Mouse (Mus musculus) ES-E14 (cell line): ENCODE measurements around the gene Mctp2. TPM values are rescaled to one million over a fixed set of nuclear protein-coding genes. Genes with fewer than 3 reads are reported as not detected.

ENCODE experiments used
- DNase-seq: peaks from one replicate; pipeline ENCODE4 v3.0.0-alpha.2; 2013; ENCODE audit warnings: low read depth, low spot score
- H3K27ac ChIP-seq: 2 replicates; pipeline ENCODE4 v1.5.1; 2012; ENCODE audit warnings: low read depth, mild to moderate bottlenecking, low read length, moderate library complexity, mixed read lengths; ENCODE audit not compliant: poor library complexity, insufficient read depth, severe bottlenecking
- H3K36me3 ChIP-seq: 2 replicates; pipeline ENCODE4 v1.6.1; 2012; ENCODE audit warnings: mild to moderate bottlenecking, low read length, moderate library complexity, mixed read lengths; ENCODE audit not compliant: control insufficient read depth, poor library complexity, insufficient read depth, severe bottlenecking
- H3K4me1 ChIP-seq, 2 experiments: fragments of 150-350 bp in 1 of 2; sonication (generic) in 1 of 2; 2 replicates each; pipeline ENCODE4 v1.6.1; 2012; ENCODE audit warnings: low read length in 2 of 2, mild to moderate bottlenecking in 1 of 2, mixed read lengths in 1 of 2; ENCODE audit not compliant: control insufficient read depth in 2 of 2, insufficient read depth in 2 of 2, poor library complexity in 1 of 2
- H3K4me3 ChIP-seq, 2 experiments: fragments of 150-350 bp in 1 of 2; sonication (generic) in 1 of 2; 2 replicates each; pipeline ENCODE4 v1.5.1; 2012; ENCODE audit warnings: low read length in 2 of 2, low read depth in 1 of 2, mild to moderate bottlenecking in 1 of 2, mixed read lengths in 1 of 2; ENCODE audit not compliant: insufficient read depth in 1 of 2, poor library complexity in 1 of 2, severe bottlenecking in 1 of 2
- H3K9ac ChIP-seq: 2 replicates; pipeline ENCODE4 v1.6.1; 2012; ENCODE audit warnings: low read depth, mild to moderate bottlenecking, low read length, mixed read lengths; ENCODE audit not compliant: poor library complexity, insufficient read depth, severe bottlenecking
- H3K9me3 ChIP-seq: fragments of 150-350 bp; sonication (generic); 2 replicates; pipeline ENCODE4 v1.6.1; 2012; ENCODE audit warnings: low read depth, mild to moderate bottlenecking, low read length; ENCODE audit not compliant: control insufficient read depth, insufficient read depth
- CHD2 ChIP-seq: IDR thresholded peaks from 2 replicates; pipeline ENCODE4 v1.6.1; 2014; ENCODE audit warnings: mild to moderate bottlenecking, low read depth, low read length, inconsistent platforms
- HCFC1 ChIP-seq: IDR thresholded peaks from 2 replicates; pipeline ENCODE4 v1.6.1; 2012; ENCODE audit warnings: low read length, inconsistent platforms, borderline replicate concordance; ENCODE audit not compliant: insufficient read depth
- MAFK ChIP-seq: IDR thresholded peaks from 2 replicates; pipeline ENCODE4 v1.6.1; 2014; ENCODE audit warnings: mild to moderate bottlenecking, low read depth, low read length, inconsistent platforms; ENCODE audit not compliant: insufficient read depth
- ZC3H11A ChIP-seq: IDR thresholded peaks from 2 replicates; pipeline ENCODE4 v1.6.1; 2012; ENCODE audit warnings: low read depth, mild to moderate bottlenecking, inconsistent platforms, low read length, borderline replicate concordance
- ZNF384 ChIP-seq: IDR thresholded peaks from 2 replicates; pipeline ENCODE4 v1.6.1; 2012; ENCODE audit warnings: low read depth, low read length, inconsistent platforms
- in situ Hi-C, 2 experiments: fragments of 600-800 bp; cut with MboI; formaldehyde crosslinking; loops; one replicate each; pipeline ENCODE4 v1.15.1; 2025; ENCODE audit warnings: low sequenced_read_pairs in 2 of 2, inconsistent platforms in 1 of 2; ENCODE audit not compliant: unreplicated experiment in 2 of 2
- total RNA-seq: library from RNA; depleted of rRNA; stranded (reverse); fragments of 300-350 nt; gene quantifications from 2 replicates; pipeline ENCODE4 v1.2.3, GENCODE M21; 2012

Mctp2 gene
- total RNA-seq, 1 experiment = 6.2 TPM

DNA sequence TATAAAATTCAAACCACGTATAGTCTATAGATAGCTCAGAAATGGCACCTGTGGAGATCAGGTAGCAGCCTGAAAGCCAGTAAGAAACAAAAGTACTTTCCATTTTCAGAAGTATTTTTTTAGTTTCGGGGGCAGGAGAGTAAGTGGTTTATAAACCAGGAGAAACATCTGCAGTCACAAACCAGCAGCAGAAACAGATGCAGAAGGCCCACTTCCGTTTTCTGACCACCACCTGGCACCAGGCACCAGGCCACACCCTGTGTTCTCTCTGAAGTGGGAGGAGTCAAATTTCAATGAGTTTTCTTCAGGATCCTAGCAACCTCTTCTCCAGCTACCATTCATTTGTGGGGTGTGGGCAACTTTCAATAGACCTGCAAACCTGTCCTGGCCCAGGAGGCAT, 25.7 kb downstream of the Mctp2 start:
- DNase-seq = no peak
- no peak overlapping the region for H3K27ac ChIP-seq
- H3K36me3 ChIP-seq = no peaks in the 10 kb centered on the region
- H3K4me1 ChIP-seq = no peaks in the 10 kb centered on the region
- H3K9ac ChIP-seq = no peak overlapping the region
- TF ChIP-seq HCFC1 (no peak), ZNF384 (no peak), ZC3H11A (no peak), MAFK (no peak), CHD2 (no peak)
- H3K4me3 ChIP-seq = no peak overlapping the region
- no peaks in the 10 kb centered on the region for H3K9me3 ChIP-seq
- in situ Hi-C loops = no loop called here

DNA sequence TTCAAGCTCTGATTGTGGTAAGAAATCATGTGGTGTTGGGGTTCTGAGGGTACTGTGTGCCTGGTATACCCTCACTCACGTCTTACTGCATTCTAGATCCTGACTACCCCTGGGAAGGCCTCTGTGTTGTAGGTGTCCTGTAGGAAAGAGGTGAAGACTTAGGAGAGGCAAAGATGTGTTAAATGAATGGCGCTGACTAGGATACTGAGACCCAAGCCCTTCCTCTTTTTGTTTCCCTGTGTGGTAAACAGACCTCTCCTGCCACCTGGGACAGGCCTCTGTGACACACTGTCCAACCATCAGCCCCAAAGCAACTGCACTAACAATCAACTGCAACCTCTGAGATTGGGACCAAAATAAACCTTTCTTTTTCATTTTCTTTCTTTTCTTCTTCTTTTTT, 28.0 kb downstream of the Mctp2 start:
- no peak for TF ChIP-seq ZC3H11A
- no peak for TF ChIP-seq ZNF384
- TF ChIP-seq HCFC1 = no peak
- no peak for TF ChIP-seq MAFK
- no peak for TF ChIP-seq CHD2
- in situ Hi-C loops = no loop called here
- H3K9me3 ChIP-seq = no peaks in the 10 kb centered on the region

DNA sequence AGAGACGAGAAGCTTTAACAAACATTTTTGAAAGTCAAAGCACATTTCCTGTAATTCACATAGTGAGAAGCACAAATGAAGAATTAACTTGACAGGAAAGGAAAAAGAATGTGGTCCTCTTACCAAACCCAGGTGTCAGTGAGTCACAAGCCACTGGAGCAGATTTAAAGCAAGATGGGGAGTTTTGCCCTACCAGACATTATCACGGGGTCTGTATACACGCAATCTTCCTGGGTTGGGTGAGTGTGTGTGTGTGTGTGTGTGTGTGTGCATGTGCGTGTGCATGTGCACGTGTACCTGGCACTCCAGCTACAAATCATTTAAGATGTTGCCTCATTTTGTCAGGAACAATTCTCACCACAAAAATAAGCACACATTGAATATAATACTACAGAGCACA, 30.9 kb downstream of the Mctp2 start:
- Histone ChIP-seq H3K4me3 (no peak overlapping the region), H3K27ac (no peak overlapping the region), H3K36me3 (no peaks in the 10 kb centered on the region), H3K4me1 (no peaks in the 10 kb centered on the region), H3K9me3 (no peaks in the 10 kb centered on the region), H3K9ac (no peak overlapping the region)
- TF ChIP-seq MAFK (no peak), HCFC1 (no peak), CHD2 (no peak), ZC3H11A (no peak)
- DNase-seq = no peak
- in situ Hi-C loops = no loop called here

More for the DNA sequence above, 28.0 kb downstream of the Mctp2 start:
- Histone ChIP-seq H3K9ac (no peak overlapping the region), H3K4me3 (no peak overlapping the region), H3K4me1 (no peaks in the 10 kb centered on the region), H3K27ac (no peak overlapping the region), H3K36me3 (no peaks in the 10 kb centered on the region)
- DNase-seq = no peak

- TF ChIP-seq MAFK (no peak), ZNF384 (no peak), HCFC1 (no peak), CHD2 (no peak), ZC3H11A (no peak)
Measured at GRCm38 (mm10) chr7:72271546-72271945, 34.9 kb downstream of the Mctp2 start.

GRCm38 (mm10) chr7:72269994-72270393, 36.4 kb downstream of the Mctp2 start:
- no peak overlapping the region for H3K27ac ChIP-seq
- H3K9me3 ChIP-seq = no peaks in the 10 kb centered on the region
- H3K36me3 ChIP-seq = no peaks in the 10 kb centered on the region
- no peaks in the 10 kb centered on the region for H3K4me1 ChIP-seq
- TF ChIP-seq MAFK (no peak), ZC3H11A (no peak), CHD2 (no peak)
- in situ Hi-C loops = no loop called here
- H3K9ac ChIP-seq = no peak overlapping the region
- DNase-seq = no peak
- H3K4me3 ChIP-seq = no peak overlapping the region

More at GRCm38 (mm10) chr7:72271546-72271945, 34.9 kb downstream of the Mctp2 start:
- in situ Hi-C loops = no loop called here
- Histone ChIP-seq H3K27ac (no peak overlapping the region), H3K36me3 (no peaks in the 10 kb centered on the region), H3K9me3 (no peaks in the 10 kb centered on the region), H3K4me1 (no peaks in the 10 kb centered on the region), H3K9ac (no peak overlapping the region), H3K4me3 (no peak overlapping the region)
- DNase-seq = no peak
